8 mouse cellular contexts compared by ENCODE assay signal in genomic region chr16:5202681-5203080, GRCm38 (mm10). TPM values are rescaled to one million over a fixed set of nuclear protein-coding genes. Genes with fewer than 3 reads are reported as not detected.
DNase-seq lines count a peak whose midpoint lies in the region; ATAC-seq lines count a peak whose summit lies in the region.

No protein-coding gene starts in this region.

- H3K4me2 ChIP-seq in hindbrain, embryonic 12.5 days (replicated peaks): peak overlapping the region; percentile 99

- H3K27me3 ChIP-seq in forebrain, embryonic 10.5 days (ENCODE audit: poor library complexity, severe bottlenecking): peaks cover 9% of the 10 kb centered on the region; the same call in 1 of the 2 replicates
- H3K27me3 ChIP-seq in hindbrain, embryonic 12.5 days: peaks cover 8% of the 10 kb centered on the region; the same call in 1 of the 2 replicates

- WGBS in forebrain, embryonic 10.5 days: 8% methylated on average over 4 of the region's 4 CpGs
- 14% methylated on average over 4 of the region's 4 CpGs for WGBS in hindbrain, embryonic 12.5 days

- peak overlapping the region; percentile 90 for H3K4me3 ChIP-seq in forebrain, embryonic 10.5 days
- H3K4me3 ChIP-seq in hindbrain, embryonic 12.5 days: peak overlapping the region; percentile 83

- no peak overlapping the region for H3K9ac ChIP-seq in hindbrain, embryonic 12.5 days

- ATAC-seq in hindbrain, embryonic 12.5 days (ENCODE audit: low FRiP score): no peak

- H3K36me3 ChIP-seq in forebrain, embryonic 10.5 days (replicated peaks): peaks cover 10% of the 10 kb centered on the region; the same call in 1 of the 2 replicates
- peaks cover 9% of the 10 kb centered on the region; the same call in 1 of the 2 replicates for H3K36me3 ChIP-seq in hindbrain, embryonic 12.5 days

- DNase-seq in adrenal gland, adult 2 months: peak; percentile 58
- DNase-seq in adrenal gland, postnatal 25 days: no peak
- peak; percentile 82 for DNase-seq in adipocyte (ENCODE audit: low spot score)
- peak; percentile 36 for DNase-seq in forebrain, embryonic 10.5 days (ENCODE audit: extremely low spot score, low spot score)
- peak; percentile 51 to 65 for DNase-seq in layer of hippocampus, postnatal 10 days (ENCODE audit: low spot score in 2 of 2)
- DNase-seq in lung, postnatal 14 days: peak; percentile 65
- peak; percentile 62 to 66 for DNase-seq in right cerebral cortex, postnatal 10 days (ENCODE audit: low spot score in 2 of 2)

- no peak overlapping the region for H3K27ac ChIP-seq in forebrain, embryonic 10.5 days
- H3K27ac ChIP-seq in hindbrain, embryonic 12.5 days: no peak overlapping the region

- H3K4me1 ChIP-seq in forebrain, embryonic 10.5 days: peaks cover 15% of the 10 kb centered on the region
- peaks cover 7% of the 10 kb centered on the region for H3K4me1 ChIP-seq in hindbrain, embryonic 12.5 days

- no peaks in the 10 kb centered on the region for H3K9me3 ChIP-seq in forebrain, embryonic 10.5 days
- no peaks in the 10 kb centered on the region for H3K9me3 ChIP-seq in hindbrain, embryonic 12.5 days (replicated peaks)

RNA-seq across cellular contexts. Expression of gene Nagpa, which starts 1.1 kb away (rescaled TPM):
- 10 to 100 TPM; 26.0 to 28.7 TPM for total RNA-seq in adrenal gland, adult 2 months (2021)
- 64.5 and 69.5 TPM in 2 replicates for polyA plus RNA-seq in adrenal gland, adult 2 months (2012; rRNA removed)
- 30.8 and 31.5 TPM in 2 replicates for total RNA-seq in adrenal gland, postnatal 25 days (2021)
- polyA plus RNA-seq in forebrain, embryonic 10.5 days (2016; fragmentation: Nextera tagmentation; extraction: Ambion mirVana): 15.8 and 17.8 TPM in 2 replicates
- polyA plus RNA-seq in hindbrain, embryonic 12.5 days (2016; fragmentation: Nextera tagmentation; extraction: Ambion mirVana): 12.9 and 14.1 TPM in 2 replicates
- total RNA-seq in layer of hippocampus, postnatal 10 days (2021): 1 to 10 TPM; 7.7 to 9.2 TPM

RNA-seq across cellular contexts. Expression of gene AU021092, which starts 19.4 kb away (rescaled TPM):
- 10 to 100 TPM; 20.4 to 25.4 TPM for total RNA-seq in adrenal gland, adult 2 months (2021)
- 24.0 and 26.0 TPM in 2 replicates for polyA plus RNA-seq in adrenal gland, adult 2 months (2012; rRNA removed)
- 10.8 and 14.5 TPM in 2 replicates for total RNA-seq in adrenal gland, postnatal 25 days (2021)
- 1.0 and 1.3 TPM in 2 replicates for polyA plus RNA-seq in forebrain, embryonic 10.5 days (2016; fragmentation: Nextera tagmentation; extraction: Ambion mirVana)
- 5.8 and 6.3 TPM in 2 replicates for polyA plus RNA-seq in hindbrain, embryonic 12.5 days (2016; fragmentation: Nextera tagmentation; extraction: Ambion mirVana)
- 10 to 100 TPM; 12.1 to 13.6 TPM for total RNA-seq in layer of hippocampus, postnatal 10 days (2021)

RNA-seq across cellular contexts. Expression of gene Alg1, which starts 30.7 kb away (rescaled TPM):
- 10 to 100 TPM; 32.5 to 36.2 TPM for total RNA-seq in adrenal gland, adult 2 months (2021)
- 89.1 and 91.3 TPM in 2 replicates for polyA plus RNA-seq in adrenal gland, adult 2 months (2012; rRNA removed)
- total RNA-seq in adrenal gland, postnatal 25 days (2021): 37.8 and 42.6 TPM in 2 replicates
- polyA plus RNA-seq in forebrain, embryonic 10.5 days (2016; fragmentation: Nextera tagmentation; extraction: Ambion mirVana): 24.7 and 26.5 TPM in 2 replicates
- polyA plus RNA-seq in hindbrain, embryonic 12.5 days (2016; fragmentation: Nextera tagmentation; extraction: Ambion mirVana): 29.9 and 32.7 TPM in 2 replicates
- total RNA-seq in layer of hippocampus, postnatal 10 days (2021): 10 to 100 TPM; 29.7 to 32.3 TPM

RNA-seq across cellular contexts. Expression of gene Eef2kmt, which starts 53.1 kb away (rescaled TPM):
- total RNA-seq in adrenal gland, adult 2 months (2021): 10 to 100 TPM; 21.7 to 30.9 TPM
- 72.7 and 79.6 TPM in 2 replicates for polyA plus RNA-seq in adrenal gland, adult 2 months (2012; rRNA removed)
- 30.2 and 35.6 TPM in 2 replicates for total RNA-seq in adrenal gland, postnatal 25 days (2021)
- 21.5 and 22.0 TPM in 2 replicates for polyA plus RNA-seq in forebrain, embryonic 10.5 days (2016; fragmentation: Nextera tagmentation; extraction: Ambion mirVana)
- 9.5 and 11.6 TPM in 2 replicates for polyA plus RNA-seq in hindbrain, embryonic 12.5 days (2016; fragmentation: Nextera tagmentation; extraction: Ambion mirVana)
- 1 to 10 TPM; 3.5 to 5.0 TPM for total RNA-seq in layer of hippocampus, postnatal 10 days (2021)

RNA-seq across cellular contexts. Expression of gene Sec14l5, which starts 55.8 kb away (rescaled TPM):
- total RNA-seq in adrenal gland, adult 2 months (2021): under 1 TPM in 1 of 2 experiments, not detected in 1; 0.07 TPM
- polyA plus RNA-seq in adrenal gland, adult 2 months (2012; rRNA removed): 0.13 and 0.15 TPM in 2 replicates
- 0.15 TPM in 1 of 2 replicates, not detected in the other for total RNA-seq in adrenal gland, postnatal 25 days (2021)
- polyA plus RNA-seq in forebrain, embryonic 10.5 days (2016; fragmentation: Nextera tagmentation; extraction: Ambion mirVana): 0.09 and 0.14 TPM in 2 replicates
- 1.1 and 1.4 TPM in 2 replicates for polyA plus RNA-seq in hindbrain, embryonic 12.5 days (2016; fragmentation: Nextera tagmentation; extraction: Ambion mirVana)
- under 1 TPM; 0.29 to 0.89 TPM for total RNA-seq in layer of hippocampus, postnatal 10 days (2021)
